Mouse (Mus musculus) forebrain, embryonic 13.5 days (tissue): ENCODE measurements at regions not wholly inside any gene's neighbourhood (a gene's known extent, or its start where the extent isn't known, plus 50 kb on each side); places are given as distances from the start of the nearest gene placed in this dataset.

Experiments
- ATAC-seq: fragments of 200-750 bp; cut with Nextera tagmentation; 2 replicates; pipeline ENCODE4 v1.8.0; 2017
- H3K27ac ChIP-seq: fragments of 300-500 bp; sonication (generic); 2 replicates; pipeline ENCODE4 v1.5.1; 2015; ENCODE audit warnings: inconsistent platforms, mild to moderate bottlenecking, moderate library complexity
- H3K27me3 ChIP-seq: fragments of 300-500 bp; sonication (generic); 2 replicates; pipeline ENCODE4 v1.6.1; 2015; ENCODE audit warnings: mild to moderate bottlenecking, inconsistent platforms
- H3K36me3 ChIP-seq: fragments of 300-500 bp; sonication (generic); 2 replicates; pipeline ENCODE4 v1.6.1; 2015; ENCODE audit warnings: mild to moderate bottlenecking, inconsistent platforms; ENCODE audit not compliant: poor library complexity, severe bottlenecking
- H3K4me1 ChIP-seq: fragments of 300-500 bp; sonication (generic); 2 replicates; pipeline ENCODE4 v1.6.1; 2015; ENCODE audit warnings: inconsistent platforms
- H3K4me2 ChIP-seq: fragments of 300-500 bp; sonication (generic); 2 replicates; pipeline ENCODE4 v1.6.1; 2015; ENCODE audit warnings: inconsistent platforms, mild to moderate bottlenecking, moderate library complexity
- H3K4me3 ChIP-seq: fragments of 300-500 bp; sonication (generic); 2 replicates; pipeline ENCODE4 v1.5.1; 2015; ENCODE audit warnings: mild to moderate bottlenecking, inconsistent platforms
- H3K9ac ChIP-seq: fragments of 300-500 bp; sonication (generic); 2 replicates; pipeline ENCODE4 v1.6.1; 2015; ENCODE audit warnings: mild to moderate bottlenecking, inconsistent platforms
- H3K9me3 ChIP-seq: fragments of 300-500 bp; sonication (generic); replicated peaks from 2 replicates; pipeline ENCODE4 v1.6.1; 2016; ENCODE audit warnings: inconsistent platforms
- WGBS: fragments of 180-500 bp; shearing (Covaris S2); methylation state at CpG from one replicate; pipeline ENCODE4 v1.1.7; 2015; 5-methylcytosine and 5-hydroxymethylcytosine counted together

DNA sequence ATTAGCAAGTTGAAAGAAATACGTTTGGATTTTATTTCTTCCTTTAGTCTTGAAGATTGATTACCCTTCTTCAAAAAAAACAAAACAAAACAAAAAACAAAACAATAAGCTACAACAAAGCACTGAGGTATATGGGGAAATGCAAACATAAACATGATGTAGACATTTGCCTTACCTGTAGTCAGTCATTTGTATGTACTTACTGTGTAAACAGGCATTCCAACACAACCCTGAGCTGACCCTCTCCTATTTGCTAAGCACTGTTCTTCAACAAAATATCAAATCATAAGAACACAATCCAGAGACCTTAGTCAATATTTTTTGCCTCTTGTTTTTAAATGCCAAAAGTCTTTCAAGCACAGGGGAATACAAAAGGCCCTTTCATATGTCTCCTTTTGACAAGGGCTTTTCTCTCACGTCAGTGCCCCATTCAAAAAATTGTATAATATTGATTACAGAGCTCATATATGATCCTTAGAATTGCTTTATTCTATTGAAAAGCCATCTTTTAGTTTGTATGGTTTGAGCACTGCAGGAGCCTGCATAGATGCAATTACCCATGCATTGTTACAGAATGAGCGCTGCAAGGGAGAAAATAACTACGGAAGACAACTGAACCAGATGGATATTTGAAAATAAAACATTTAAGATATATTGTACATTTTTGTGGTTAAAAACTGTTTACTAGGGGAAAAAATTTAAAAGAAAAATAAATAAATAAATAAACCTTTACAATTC, 326.2 kb downstream of the Csnka2ip start:
- no peaks in the 10 kb centered on the region for H3K27me3 ChIP-seq
- peaks cover 16% of the 10 kb centered on the region for H3K4me1 ChIP-seq
- H3K27ac ChIP-seq, result no peak overlapping the region
- no peaks in the 10 kb centered on the region for H3K9me3 ChIP-seq
- peak; percentile 46; the same call in 1 of the 2 replicates for ATAC-seq
- no peak overlapping the region for H3K4me2 ChIP-seq
- no peak overlapping the region for H3K4me3 ChIP-seq
- 17% methylated on average over 4 of the region's 4 CpGs for WGBS
- H3K9ac ChIP-seq, result no peak overlapping the region
- no peaks in the 10 kb centered on the region for H3K36me3 ChIP-seq

DNA sequence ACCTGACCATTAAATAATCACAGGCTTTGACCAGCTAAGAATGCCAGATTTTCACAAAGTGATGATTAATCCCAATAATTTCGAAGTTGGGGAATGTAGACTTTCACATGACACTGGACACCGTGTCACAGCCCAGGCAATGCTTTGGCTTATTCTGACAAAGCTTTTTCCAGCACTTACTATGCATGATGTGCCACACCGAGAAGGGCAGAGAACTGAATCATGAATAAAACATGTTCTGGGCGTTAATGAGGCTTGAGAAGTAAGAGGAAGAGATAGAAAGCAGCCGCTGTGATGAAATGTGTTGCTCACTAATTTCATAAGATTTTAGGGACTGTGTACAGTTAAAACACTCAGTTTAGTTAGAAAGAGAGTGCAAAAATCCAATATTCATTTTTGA, 326.8 kb downstream of the Csnka2ip start:
- ATAC-seq, result peak; percentile 90
- WGBS, result 16% methylated on average over 5 of the region's 5 CpGs
- Histone ChIP-seq H3K36me3 (no peaks in the 10 kb centered on the region), H3K27me3 (no peaks in the 10 kb centered on the region), H3K4me3 (no peak overlapping the region), H3K4me2 (no peak overlapping the region), H3K9ac (no peak overlapping the region), H3K4me1 (peaks cover 16% of the 10 kb centered on the region), H3K27ac (no peak overlapping the region), H3K9me3 (no peaks in the 10 kb centered on the region)

DNA sequence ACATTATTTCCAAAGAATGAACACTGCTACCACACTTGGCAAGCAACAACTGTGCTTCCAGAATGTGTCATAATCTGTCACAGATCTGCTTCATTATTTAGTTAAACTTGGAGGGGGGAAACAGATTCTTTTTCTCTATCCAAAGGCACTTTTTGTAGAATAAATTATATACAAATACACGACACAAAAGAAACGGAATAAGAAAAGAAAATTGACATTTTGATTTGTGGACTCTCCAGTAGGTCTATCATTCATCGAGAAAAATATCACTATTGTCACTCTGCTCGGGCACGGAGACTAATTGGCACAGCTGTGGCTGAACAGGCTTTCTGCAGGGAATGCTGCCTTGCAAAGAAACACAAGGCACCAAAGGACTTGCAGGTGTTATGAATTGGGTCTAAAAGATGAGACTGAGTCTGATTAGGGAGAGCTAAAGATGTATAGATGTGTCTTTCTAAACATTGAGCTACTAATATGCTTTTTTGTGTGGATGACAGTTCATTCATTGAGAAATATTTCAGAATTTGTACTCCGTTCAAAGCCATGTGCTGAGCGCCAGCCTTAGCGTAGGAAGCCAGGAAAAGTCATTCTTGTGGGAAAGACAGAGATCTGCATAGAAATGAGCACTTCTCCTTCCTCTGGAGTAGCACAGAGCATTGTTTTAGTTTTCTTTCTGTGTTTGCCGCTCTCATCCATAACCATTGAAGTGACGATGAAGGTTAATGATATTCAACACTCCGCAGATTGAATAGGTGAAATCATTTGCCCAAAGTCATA, 337.1 kb downstream of the Csnka2ip start:
- ATAC-seq, result peak; percentile 88
- Histone ChIP-seq H3K9ac (no peak overlapping the region), H3K4me2 (peak overlapping the region; percentile 27; the same call in 1 of the 2 replicates)

DNA sequence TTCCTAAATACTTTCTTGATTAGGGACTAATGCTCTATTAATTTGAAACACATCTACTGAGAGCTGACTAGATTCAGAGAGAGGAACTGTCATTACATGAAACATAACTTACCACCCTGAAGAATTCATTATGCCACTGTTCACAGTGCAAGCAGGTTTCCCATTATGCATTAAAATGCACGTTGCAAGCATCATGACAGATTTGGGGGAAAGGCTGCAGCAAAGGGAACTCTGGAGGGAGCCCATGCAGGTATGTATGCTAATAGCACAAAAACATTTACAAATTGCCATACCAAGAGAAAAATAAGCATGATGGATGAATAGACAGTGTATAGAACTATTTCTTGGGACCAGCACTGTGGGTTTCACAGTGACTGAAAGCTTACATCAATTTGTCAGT, 351.1 kb downstream of the Csnka2ip start:
- Histone ChIP-seq H3K4me3 (no peak overlapping the region), H3K27ac (no peak overlapping the region), H3K4me2 (no peak overlapping the region), H3K9ac (no peak overlapping the region), H3K27me3 (no peaks in the 10 kb centered on the region), H3K36me3 (no peaks in the 10 kb centered on the region), H3K4me1 (0 out of 2 replicates have a peak, but pooled peaks cover under 1% of the 10 kb centered on the region), H3K9me3 (no peaks in the 10 kb centered on the region)
- ATAC-seq, result peak; percentile 33; the same call in 1 of the 2 replicates
- 61% methylated on average over 1 of the region's 1 CpGs for WGBS

More for the DNA sequence above, 337.1 kb downstream of the Csnka2ip start:
- Histone ChIP-seq H3K27me3 (no peaks in the 10 kb centered on the region), H3K4me3 (no peak overlapping the region), H3K36me3 (no peaks in the 10 kb centered on the region), H3K27ac (peak overlapping the region; percentile 51), H3K9me3 (no peaks in the 10 kb centered on the region), H3K4me1 (peaks cover 11% of the 10 kb centered on the region)
- whole genome bisulfite sequencing, result 37% methylated on average over 11 of the region's 11 CpGs

DNA sequence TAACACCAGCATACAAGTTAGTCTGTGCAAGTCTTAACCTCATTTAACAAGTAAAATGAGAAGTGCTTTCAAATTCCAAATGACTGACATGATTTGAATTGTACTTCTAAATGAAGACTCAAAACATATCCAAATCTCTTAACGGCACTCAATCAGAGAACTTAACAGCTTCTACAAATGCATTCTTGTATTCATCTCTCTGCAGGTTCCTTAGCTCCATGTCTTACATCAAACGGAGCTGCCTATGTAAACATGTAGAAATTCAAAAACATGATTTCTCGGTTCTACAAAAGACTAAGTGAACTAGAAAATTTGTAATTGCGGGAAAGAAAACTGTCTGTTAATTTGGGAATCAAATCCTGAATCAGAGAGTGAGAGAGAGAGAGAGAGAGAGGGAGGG, 353.5 kb downstream of the Csnka2ip start:
- H3K4me1 ChIP-seq, result peaks cover 11% of the 10 kb centered on the region; the same call in 1 of the 2 replicates
- no peaks in the 10 kb centered on the region for H3K9me3 ChIP-seq
- WGBS, result 11% methylated on average over 4 of the region's 4 CpGs
- no peak overlapping the region for H3K4me2 ChIP-seq
- H3K9ac ChIP-seq, result no peak overlapping the region
- no peak overlapping the region for H3K27ac ChIP-seq
- no peak overlapping the region for H3K4me3 ChIP-seq
- H3K27me3 ChIP-seq, result no peaks in the 10 kb centered on the region
- no peak for ATAC-seq
- no peaks in the 10 kb centered on the region for H3K36me3 ChIP-seq

DNA sequence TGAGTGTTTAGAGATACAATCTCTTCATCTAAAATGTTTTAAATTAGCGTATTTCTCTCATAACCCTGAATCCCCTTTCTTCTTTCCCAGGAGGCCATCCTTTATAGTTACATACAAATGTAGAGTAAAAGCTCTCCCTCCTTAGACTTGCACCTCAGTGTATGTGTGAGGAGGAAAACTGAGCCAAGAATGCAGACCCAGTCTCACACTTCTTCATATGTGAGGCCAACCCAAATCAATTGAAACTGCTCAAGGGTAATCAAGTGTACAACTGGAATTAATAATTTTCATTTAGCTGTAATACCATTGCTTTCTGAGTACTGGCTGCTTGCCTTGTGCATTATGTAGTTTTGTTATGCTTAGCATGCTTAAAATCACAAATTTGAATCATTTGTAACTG, 356.3 kb downstream of the Csnka2ip start:
- Histone ChIP-seq H3K9me3 (no peaks in the 10 kb centered on the region), H3K4me1 (peaks cover 11% of the 10 kb centered on the region; the same call in 1 of the 2 replicates), H3K27ac (no peak overlapping the region), H3K36me3 (no peaks in the 10 kb centered on the region), H3K9ac (no peak overlapping the region), H3K4me3 (no peak overlapping the region), H3K27me3 (no peaks in the 10 kb centered on the region), H3K4me2 (no peak overlapping the region)
- 85% methylated on average over 1 of the region's 1 CpGs for WGBS
- no peak for ATAC-seq

DNA sequence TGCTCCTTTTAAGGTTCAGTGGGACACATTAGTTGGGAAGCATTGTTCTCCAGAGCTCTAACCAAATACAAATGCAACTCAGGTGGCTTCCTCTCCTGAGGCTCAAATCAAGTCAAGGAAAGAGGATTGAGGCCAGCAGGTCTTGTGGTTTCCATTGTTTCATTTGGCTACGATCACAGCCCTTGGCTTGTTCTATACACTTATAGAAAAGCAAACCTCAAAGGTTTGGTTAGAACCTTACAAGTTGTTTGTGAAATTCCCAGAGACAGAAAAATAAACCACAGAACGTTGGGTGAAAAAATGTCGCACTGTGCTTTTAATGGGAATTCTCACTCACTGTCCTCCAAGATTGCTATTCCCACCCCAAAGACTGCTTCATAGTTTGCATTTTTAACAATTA, 360.4 kb upstream of the Epha3 start:
- no peaks in the 10 kb centered on the region for H3K27me3 ChIP-seq
- 81% methylated on average over 3 of the region's 3 CpGs for WGBS
- H3K4me2 ChIP-seq, result no peak overlapping the region
- H3K9me3 ChIP-seq, result no peaks in the 10 kb centered on the region
- H3K9ac ChIP-seq, result no peak overlapping the region
- H3K27ac ChIP-seq, result no peak overlapping the region
- no peaks in the 10 kb centered on the region for H3K36me3 ChIP-seq
- H3K4me1 ChIP-seq, result no peaks in the 10 kb centered on the region
- H3K4me3 ChIP-seq, result no peak overlapping the region
- no peak for ATAC-seq

DNA sequence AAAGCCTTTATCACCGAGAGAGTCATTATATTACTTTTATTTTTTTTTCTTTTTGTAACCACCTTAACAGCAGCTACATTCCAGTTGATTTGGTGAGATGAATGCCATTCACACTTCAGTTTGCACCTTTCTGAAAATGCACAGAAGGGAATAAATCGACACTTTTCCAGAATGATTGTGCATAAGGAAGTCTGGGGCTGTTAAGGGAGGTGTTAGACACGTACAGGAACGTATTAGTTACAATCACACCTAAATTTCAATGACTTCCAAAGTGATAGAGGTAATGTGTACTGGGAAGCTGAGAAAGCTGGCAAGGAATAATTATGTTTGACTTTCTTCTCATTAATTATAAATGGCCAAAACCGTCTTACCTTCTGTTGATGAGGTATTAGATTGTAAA, 352.7 kb upstream of the Epha3 start:
- ATAC-seq, result peak; percentile 41; the same call in 1 of the 2 replicates
- WGBS, result 71% methylated on average over 5 of the region's 5 CpGs
- no peaks in the 10 kb centered on the region for H3K4me1 ChIP-seq

DNA sequence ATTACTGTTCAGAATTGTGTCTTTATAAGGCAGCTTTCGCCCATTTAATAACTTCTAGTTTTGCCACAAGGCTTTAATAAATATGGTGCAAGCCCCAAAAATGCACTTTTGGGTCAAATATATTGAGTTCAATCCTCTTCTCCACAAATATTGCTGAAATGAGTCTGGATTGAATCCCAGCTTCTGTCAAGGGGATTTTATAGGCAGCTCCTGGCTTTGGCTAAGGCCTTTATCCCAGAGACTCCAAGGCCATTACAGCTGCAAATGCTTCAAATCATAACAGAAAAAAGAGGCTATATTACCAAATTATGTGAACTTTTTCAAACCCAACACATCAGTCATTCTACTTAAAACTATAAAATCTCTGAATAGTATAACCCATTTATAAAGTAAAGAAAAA, 347.9 kb upstream of the Epha3 start:
- WGBS, result 98% methylated on average over 1 of the region's 1 CpGs

More for the DNA sequence above, 352.7 kb upstream of the Epha3 start:
- H3K36me3 ChIP-seq, result no peaks in the 10 kb centered on the region
- H3K27me3 ChIP-seq, result no peaks in the 10 kb centered on the region
- no peak overlapping the region for H3K9ac ChIP-seq
- H3K4me2 ChIP-seq, result no peak overlapping the region
- no peaks in the 10 kb centered on the region for H3K9me3 ChIP-seq
- no peak overlapping the region for H3K27ac ChIP-seq
- H3K4me3 ChIP-seq, result no peak overlapping the region

DNA sequence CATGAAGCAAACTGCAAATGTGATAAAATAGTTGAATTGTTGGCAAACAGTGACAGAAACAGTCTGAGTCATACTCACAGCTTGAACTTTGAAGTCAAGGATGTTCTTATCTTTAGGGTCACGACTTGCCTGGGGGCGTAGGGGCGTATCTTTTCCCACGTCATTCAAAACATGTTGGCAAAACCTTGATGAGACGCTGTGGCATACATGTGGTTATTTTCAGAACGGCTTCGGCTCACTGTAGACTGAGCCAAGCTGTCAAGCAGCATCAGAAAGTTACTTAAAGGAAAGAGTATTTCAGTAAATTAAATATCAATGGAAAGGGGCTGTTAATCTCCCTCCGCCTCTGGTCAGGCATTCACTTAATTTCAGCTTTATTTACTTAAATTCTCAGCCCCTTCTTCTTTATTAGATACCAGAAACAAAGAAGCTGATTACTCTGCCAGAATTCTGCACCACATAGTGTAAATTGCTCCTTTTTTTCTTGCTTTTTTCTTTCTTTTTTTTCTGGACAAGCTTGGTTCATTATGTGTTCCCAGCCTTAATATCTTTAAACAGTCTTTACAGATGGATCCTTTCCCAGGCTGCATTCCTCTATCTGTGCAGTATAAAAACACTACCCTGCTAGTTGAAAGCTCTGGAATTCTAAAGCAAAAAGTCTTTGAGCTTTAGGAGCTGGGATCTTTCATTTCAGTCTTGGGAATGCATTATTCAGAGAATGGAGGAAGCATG, 302.9 kb upstream of the Epha3 start:
- H3K4me2 ChIP-seq, result peak overlapping the region; percentile 20; the same call in 1 of the 2 replicates
- no peak overlapping the region for H3K4me3 ChIP-seq
- H3K4me1 ChIP-seq, result peaks cover 15% of the 10 kb centered on the region
- H3K9me3 ChIP-seq, result no peaks in the 10 kb centered on the region
- no peaks in the 10 kb centered on the region for H3K36me3 ChIP-seq
- H3K9ac ChIP-seq, result no peak overlapping the region
- no peaks in the 10 kb centered on the region for H3K27me3 ChIP-seq
- peak; percentile 75 for ATAC-seq
- WGBS, result 18% methylated on average over 8 of the region's 8 CpGs
- no peak overlapping the region for H3K27ac ChIP-seq

More for the DNA sequence above, 347.9 kb upstream of the Epha3 start:
- Histone ChIP-seq H3K9ac (no peak overlapping the region), H3K27me3 (no peaks in the 10 kb centered on the region), H3K4me2 (no peak overlapping the region), H3K4me1 (no peaks in the 10 kb centered on the region), H3K36me3 (no peaks in the 10 kb centered on the region), H3K27ac (no peak overlapping the region), H3K4me3 (no peak overlapping the region), H3K9me3 (no peaks in the 10 kb centered on the region)
- ATAC-seq, result no peak

DNA sequence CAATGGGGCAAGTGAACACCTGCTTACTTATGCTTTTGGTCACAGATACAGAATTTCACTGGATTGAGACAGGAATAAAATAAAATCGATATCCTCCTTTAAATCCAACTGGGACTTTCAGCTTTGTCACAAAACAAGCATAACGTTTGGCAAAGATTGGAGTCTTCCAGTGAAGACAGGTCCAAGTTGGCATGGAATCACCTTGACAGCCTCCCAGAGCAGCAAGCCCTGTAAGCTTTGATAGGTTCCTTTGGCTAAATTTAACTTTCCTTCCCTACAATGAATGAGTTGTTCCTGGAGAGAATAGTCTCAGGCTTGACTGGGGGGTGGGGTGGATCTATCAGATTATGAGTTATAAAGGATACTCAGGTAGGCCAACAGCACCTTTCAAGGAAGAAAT, 302.1 kb upstream of the Epha3 start:
- H3K27ac ChIP-seq, result no peak overlapping the region
- H3K27me3 ChIP-seq, result no peaks in the 10 kb centered on the region
- H3K4me3 ChIP-seq, result no peak overlapping the region
- H3K9me3 ChIP-seq, result no peaks in the 10 kb centered on the region
- no peak for ATAC-seq
- H3K9ac ChIP-seq, result no peak overlapping the region
- no peak overlapping the region for H3K4me2 ChIP-seq
- peaks cover 15% of the 10 kb centered on the region for H3K4me1 ChIP-seq
- 80% methylated on average over 2 of the region's 2 CpGs for WGBS
- H3K36me3 ChIP-seq, result no peaks in the 10 kb centered on the region
